Mouse (Mus musculus) cerebellum, adult 2 months (tissue): Measurements from ENCODE around the gene Psip1. TPM values are rescaled to one million over a fixed set of nuclear protein-coding genes. Genes with fewer than 3 reads are reported as not detected.
A peak's percentile ranks its signal among the peaks of the same experiment; 100 is the strongest.

Source experiments
- DNase-seq, 2 experiments: peaks; one replicate each; pipeline ENCODE4 v3.0.0; 2021
- H3K27ac ChIP-seq: fragments of 200-500 bp; 2 replicates; pipeline ENCODE4 v1.5.1; 2012; ENCODE audit warnings: low read length, control low read depth, inconsistent platforms; ENCODE audit not compliant: insufficient read depth
- H3K27me3 ChIP-seq: fragments of 200-500 bp; 2 replicates; pipeline ENCODE4 v1.6.1; 2012; ENCODE audit warnings: inconsistent platforms, mild to moderate bottlenecking, low read length, moderate library complexity; ENCODE audit not compliant: control insufficient read depth, insufficient read depth
- H3K4me1 ChIP-seq: fragments of 200-500 bp; 2 replicates; pipeline ENCODE4 v1.6.1; 2011; ENCODE audit warnings: low read length; ENCODE audit not compliant: control insufficient read depth, insufficient read depth
- H3K4me3 ChIP-seq: fragments of 200-500 bp; replicated peaks from 2 replicates; pipeline ENCODE3; 2011; ENCODE audit warnings: mild to moderate bottlenecking, low read depth, low read length, control low read depth; ENCODE audit not compliant: insufficient read depth
- CTCF ChIP-seq: fragments of 200-500 bp; IDR thresholded peaks from 2 replicates; pipeline ENCODE4 v1.5.1; 2011; ENCODE audit warnings: low read depth, mild to moderate bottlenecking, control low read depth, low read length, moderate library complexity, borderline replicate concordance; ENCODE audit not compliant: insufficient read depth
- POLR2A ChIP-seq: fragments of 200-500 bp; IDR thresholded peaks from 2 replicates; pipeline ENCODE4 v1.6.1; 2011; ENCODE audit warnings: low read length, control low read depth, borderline replicate concordance; ENCODE audit not compliant: insufficient read depth
- WGBS: fragments of 180-500 bp; shearing (Covaris S2); methylation state at CpG from one replicate; pipeline ENCODE4 v1.1.7; 2018; 5-methylcytosine and 5-hydroxymethylcytosine counted together
- polyA plus RNA-seq: library from polyadenylated mRNA; depleted of rRNA; stranded (reverse); fragments of >200 nt; gene quantifications from 2 replicates; pipeline ENCODE4 v1.2.3, GENCODE M21; 2012

Psip1 gene
- polyA plus RNA-seq, 1 experiment = 191 TPM

DNA sequence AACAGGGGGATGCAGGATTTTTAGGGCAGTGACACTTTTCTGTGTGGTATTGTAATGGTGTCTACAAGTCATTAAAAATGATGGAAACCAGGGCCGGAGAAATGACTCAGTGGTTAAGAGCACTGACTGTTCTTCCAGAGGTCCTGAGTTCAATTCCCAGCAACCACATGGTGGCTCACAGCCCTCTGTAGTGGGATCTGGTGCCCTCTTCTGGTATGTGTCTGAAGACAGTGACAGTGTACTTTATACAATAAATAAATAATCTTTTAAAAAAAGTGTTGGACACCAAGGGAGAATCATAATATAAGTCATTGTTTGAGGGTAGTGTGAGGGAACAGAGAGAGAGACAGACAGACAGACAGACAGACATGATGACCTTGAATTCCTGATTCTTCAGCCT is 6.9 kb upstream of the Psip1 start:
- no peaks in the 10 kb centered on the region for H3K4me1 ChIP-seq
- H3K4me3 ChIP-seq = no peak overlapping the region
- H3K27me3 ChIP-seq = no peaks in the 10 kb centered on the region
- H3K27ac ChIP-seq = no peak overlapping the region
- DNase-seq = no peak
- TF ChIP-seq POLR2A (no peak), CTCF (no peak)
- 96% methylated on average over 1 of the region's 1 CpGs for WGBS

DNA sequence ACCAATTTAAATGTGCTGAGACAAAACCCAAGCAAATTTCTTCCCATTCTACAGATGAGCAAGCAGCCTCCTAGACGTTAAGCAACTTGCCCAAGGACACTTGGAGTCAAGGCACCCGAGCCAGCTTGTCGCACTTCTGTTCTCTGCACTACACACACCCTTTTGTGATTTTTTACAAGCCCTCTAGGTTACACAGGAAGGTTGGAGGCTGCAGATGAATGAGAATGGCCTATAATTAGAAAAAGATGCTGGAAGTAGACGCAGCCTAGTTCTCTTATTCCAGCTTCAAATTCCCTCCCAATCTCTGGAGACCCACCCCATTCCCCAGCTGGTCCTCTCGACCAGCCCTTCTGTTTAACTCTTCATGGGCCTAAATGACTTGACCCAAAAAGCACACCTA is 2.9 kb upstream of the Psip1 start:
- no peaks in the 10 kb centered on the region; the same call in 1 of the 2 replicates for H3K4me1 ChIP-seq
- no peak for DNase-seq
- H3K4me3 ChIP-seq = no peak overlapping the region
- no peak overlapping the region for H3K27ac ChIP-seq
- 62% methylated on average over 5 of the region's 5 CpGs for WGBS
- no peak for TF ChIP-seq POLR2A
- no peak for TF ChIP-seq CTCF
- H3K27me3 ChIP-seq = no peaks in the 10 kb centered on the region

- DNase-seq = peak; percentile 90 to 93
- Histone ChIP-seq H3K27me3 (no peaks in the 10 kb centered on the region), H3K4me1 (peaks cover 9% of the 10 kb centered on the region), H3K27ac (peak overlapping the region; percentile 100), H3K4me3 (peak overlapping the region; percentile 98)
- TF ChIP-seq CTCF = peak; percentile 58; the same call in 1 of the 2 replicates
- TF ChIP-seq POLR2A = no peak
- 2% methylated on average over 20 of the region's 40 CpGs for WGBS
Measured at GRCm38 (mm10) chr4:83485735-83486116, 533 bp downstream of the Psip1 start.

- peak overlapping the region; percentile 98 for H3K4me3 ChIP-seq
- peak overlapping the region; percentile 46; the same call in 1 of the 2 replicates for H3K27ac ChIP-seq
- DNase-seq = no peak
- TF ChIP-seq CTCF (no peak), POLR2A (no peak)
- WGBS = 4% methylated on average over 12 of the region's 12 CpGs
- peaks cover 9% of the 10 kb centered on the region for H3K4me1 ChIP-seq
- no peaks in the 10 kb centered on the region for H3K27me3 ChIP-seq
Measured at GRCm38 (mm10) chr4:83485250-83485649, 1.0 kb downstream of the Psip1 start.

- TF ChIP-seq POLR2A (no peak), CTCF (no peak)
- Histone ChIP-seq H3K27me3 (no peaks in the 10 kb centered on the region), H3K27ac (no peak overlapping the region), H3K4me1 (peaks cover 7% of the 10 kb centered on the region), H3K4me3 (no peak overlapping the region)
- WGBS = 73% methylated on average over 3 of the region's 3 CpGs
- no peak for DNase-seq
Measured at GRCm38 (mm10) chr4:83468208-83468607, 18.1 kb downstream of the Psip1 start.

- DNase-seq = peak; percentile 90
- peaks cover 7% of the 10 kb centered on the region for H3K4me1 ChIP-seq
- no peak overlapping the region for H3K4me3 ChIP-seq
- WGBS = 5% methylated on average over 7 of the region's 7 CpGs
- H3K27me3 ChIP-seq = no peaks in the 10 kb centered on the region
- no peak for TF ChIP-seq POLR2A
- no peak for TF ChIP-seq CTCF
- peak overlapping the region; percentile 60 for H3K27ac ChIP-seq
Measured at GRCm38 (mm10) chr4:83467615-83468014, 18.6 kb downstream of the Psip1 start.

DNA sequence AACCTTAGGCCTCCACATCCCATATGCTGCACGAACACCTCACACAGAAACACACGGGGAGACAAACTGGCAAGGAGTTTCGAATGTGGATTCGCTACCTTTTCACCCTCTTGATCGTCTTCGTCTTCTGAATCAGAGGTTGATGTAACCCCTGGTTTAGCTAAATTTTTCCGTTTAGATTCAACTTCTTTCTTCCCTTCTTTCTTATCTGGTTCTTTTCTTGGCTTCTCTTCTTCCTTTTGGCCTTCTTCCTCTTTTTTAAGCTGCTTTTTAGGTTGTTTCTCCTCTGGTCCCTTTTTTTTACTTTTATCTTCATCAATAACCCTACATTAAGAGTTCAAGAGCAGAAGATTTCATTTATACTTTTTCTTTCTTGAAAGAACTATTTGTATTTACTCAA is 21.4 kb downstream of the Psip1 start:
- no peak for DNase-seq
- 91% methylated on average over 7 of the region's 7 CpGs for WGBS
- H3K4me3 ChIP-seq = no peak overlapping the region
- no peak for TF ChIP-seq CTCF
- no peak for TF ChIP-seq POLR2A
- peaks cover 7% of the 10 kb centered on the region for H3K4me1 ChIP-seq
- no peaks in the 10 kb centered on the region for H3K27me3 ChIP-seq
- H3K27ac ChIP-seq = no peak overlapping the region

- Histone ChIP-seq H3K27me3 (no peaks in the 10 kb centered on the region), H3K4me3 (no peak overlapping the region), H3K4me1 (no peaks in the 10 kb centered on the region), H3K27ac (no peak overlapping the region)
- DNase-seq = no peak
- TF ChIP-seq CTCF (no peak), POLR2A (no peak)
- 88% methylated on average over 5 of the region's 5 CpGs for WGBS
Measured at GRCm38 (mm10) chr4:83460106-83460505, 26.2 kb downstream of the Psip1 start.
